Mouse (Mus musculus) kidney, adult 2 months (tissue): ENCODE measurements at regions not wholly inside any gene's neighbourhood (a gene's known extent, or its start where the extent isn't known, plus 50 kb on each side); places are given as distances from the start of the nearest gene placed in this dataset.

Experiments used
- DNase-seq: peaks from one replicate; pipeline ENCODE4 v3.0.0; 2021
- H3K27ac ChIP-seq: fragments of 200-500 bp; 2 replicates; pipeline ENCODE4 v1.5.1; 2012; ENCODE audit warnings: low read depth, low read length, control low read depth, inconsistent platforms; ENCODE audit not compliant: insufficient read depth
- H3K27me3 ChIP-seq: fragments of 200-500 bp; replicated peaks from 2 replicates; pipeline ENCODE4 v1.6.1; 2012; ENCODE audit warnings: mild to moderate bottlenecking, moderate library complexity, low read length, inconsistent platforms; ENCODE audit not compliant: control insufficient read depth, insufficient read depth
- H3K36me3 ChIP-seq: fragments of 200-500 bp; 2 replicates; pipeline ENCODE4 v1.6.1; 2012; ENCODE audit warnings: mild to moderate bottlenecking, moderate library complexity, low read length, inconsistent platforms; ENCODE audit not compliant: control insufficient read depth, insufficient read depth
- H3K4me1 ChIP-seq: fragments of 200-500 bp; 2 replicates; pipeline ENCODE4 v1.6.1; 2011; ENCODE audit warnings: low read length; ENCODE audit not compliant: control insufficient read depth, insufficient read depth
- H3K4me3 ChIP-seq: fragments of 200-500 bp; 2 replicates; pipeline ENCODE4 v1.5.1; 2011; ENCODE audit warnings: mild to moderate bottlenecking, low read depth, low read length, control low read depth; ENCODE audit not compliant: insufficient read depth
- CTCF ChIP-seq: fragments of 200-500 bp; conservative IDR thresholded peaks from 2 replicates; pipeline ENCODE4 v1.5.1; 2011; ENCODE audit warnings: low read depth, mild to moderate bottlenecking, control low read depth, low read length, moderate library complexity, mixed read lengths; ENCODE audit not compliant: insufficient read depth, insufficient read length
- POLR2A ChIP-seq: fragments of 200-500 bp; IDR thresholded peaks from one replicate; pipeline ENCODE4 v1.6.1; 2011; ENCODE audit warnings: low read depth, low read length, control low read depth
- WGBS: fragments of 180-500 bp; shearing (Covaris S2); methylation state at CpG from one replicate; pipeline ENCODE4 v1.1.7; 2018; 5-methylcytosine and 5-hydroxymethylcytosine counted together

DNA sequence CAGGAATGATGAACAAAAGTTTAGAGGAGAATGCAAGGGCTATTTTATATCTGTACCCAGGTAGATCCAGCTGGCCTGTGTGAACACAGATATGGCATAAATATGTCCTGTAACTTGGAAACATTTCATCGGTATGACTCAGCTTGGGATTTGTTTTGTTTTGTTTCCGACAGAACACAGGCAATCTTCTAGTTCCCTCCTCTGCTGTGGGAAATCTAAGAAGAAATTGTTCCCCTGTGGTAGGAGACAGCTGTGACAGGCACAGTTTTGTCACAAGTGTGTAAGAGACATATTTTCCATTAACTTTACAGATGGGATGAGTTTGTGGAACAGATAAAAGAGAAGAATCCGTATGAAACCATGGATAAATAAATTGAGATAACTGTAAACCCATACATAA, 687.0 kb downstream of the Tpm3-rs7 start:
- DNase-seq, result no peak
- H3K4me1 ChIP-seq, result no peaks in the 10 kb centered on the region
- H3K4me3 ChIP-seq, result no peak overlapping the region
- no peaks in the 10 kb centered on the region for H3K27me3 ChIP-seq
- TF ChIP-seq POLR2A, result no peak
- TF ChIP-seq CTCF, result no peak
- H3K27ac ChIP-seq, result no peak overlapping the region
- no peaks in the 10 kb centered on the region for H3K36me3 ChIP-seq
- 65% methylated on average over 3 of the region's 3 CpGs for WGBS

DNA sequence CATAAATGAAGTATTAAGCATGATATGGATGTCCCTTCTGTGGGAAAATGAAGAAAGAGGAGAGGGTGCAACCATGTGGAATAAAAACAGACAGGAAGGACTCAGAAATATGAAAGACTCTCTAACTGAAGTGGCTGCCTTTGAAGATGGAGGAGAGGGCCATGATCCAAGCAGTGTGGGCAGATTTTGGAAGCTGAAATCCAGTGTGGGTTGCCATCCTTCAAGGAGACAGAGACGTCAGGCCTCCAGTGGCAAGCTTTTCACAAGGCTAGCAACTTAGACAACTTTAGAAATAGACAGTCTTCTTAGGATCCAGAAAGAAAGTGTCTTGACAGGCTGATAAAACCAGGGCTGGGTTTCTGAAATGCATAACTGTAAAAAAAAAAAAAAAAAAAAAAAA, 688.0 kb downstream of the Tpm3-rs7 start:
- TF ChIP-seq POLR2A (no peak), CTCF (no peak)
- H3K27ac ChIP-seq, result no peak overlapping the region
- WGBS, result 69% methylated on average over 1 of the region's 1 CpGs
- no peaks in the 10 kb centered on the region for H3K36me3 ChIP-seq
- no peaks in the 10 kb centered on the region for H3K4me1 ChIP-seq
- no peaks in the 10 kb centered on the region for H3K27me3 ChIP-seq
- no peak for DNase-seq
- no peak overlapping the region for H3K4me3 ChIP-seq

DNA sequence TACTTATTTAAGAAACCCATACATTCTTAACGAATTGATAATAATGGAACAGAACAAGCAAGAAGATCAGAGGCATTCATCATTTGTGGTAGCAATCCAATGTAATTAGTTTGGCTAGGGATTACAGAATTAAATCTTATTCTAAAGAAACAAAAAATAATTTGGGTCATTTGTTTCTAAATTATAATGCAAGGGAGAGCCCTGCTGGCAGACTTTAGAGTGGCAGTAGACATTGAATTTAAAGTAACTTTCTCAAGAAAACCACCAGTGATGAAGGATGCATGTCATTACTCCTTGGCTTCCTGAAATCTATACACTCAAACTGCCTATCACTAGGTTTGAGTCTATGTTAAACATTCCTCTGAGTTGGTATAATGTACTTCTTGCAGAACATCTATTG, 722.7 kb downstream of the Tpm3-rs7 start:
- Histone ChIP-seq H3K27ac (no peak overlapping the region), H3K4me3 (no peak overlapping the region), H3K27me3 (no peaks in the 10 kb centered on the region), H3K36me3 (no peaks in the 10 kb centered on the region), H3K4me1 (no peaks in the 10 kb centered on the region)
- TF ChIP-seq CTCF (no peak), POLR2A (no peak)
- 78% methylated on average over 1 of the region's 1 CpGs for WGBS
- no peak for DNase-seq

DNA sequence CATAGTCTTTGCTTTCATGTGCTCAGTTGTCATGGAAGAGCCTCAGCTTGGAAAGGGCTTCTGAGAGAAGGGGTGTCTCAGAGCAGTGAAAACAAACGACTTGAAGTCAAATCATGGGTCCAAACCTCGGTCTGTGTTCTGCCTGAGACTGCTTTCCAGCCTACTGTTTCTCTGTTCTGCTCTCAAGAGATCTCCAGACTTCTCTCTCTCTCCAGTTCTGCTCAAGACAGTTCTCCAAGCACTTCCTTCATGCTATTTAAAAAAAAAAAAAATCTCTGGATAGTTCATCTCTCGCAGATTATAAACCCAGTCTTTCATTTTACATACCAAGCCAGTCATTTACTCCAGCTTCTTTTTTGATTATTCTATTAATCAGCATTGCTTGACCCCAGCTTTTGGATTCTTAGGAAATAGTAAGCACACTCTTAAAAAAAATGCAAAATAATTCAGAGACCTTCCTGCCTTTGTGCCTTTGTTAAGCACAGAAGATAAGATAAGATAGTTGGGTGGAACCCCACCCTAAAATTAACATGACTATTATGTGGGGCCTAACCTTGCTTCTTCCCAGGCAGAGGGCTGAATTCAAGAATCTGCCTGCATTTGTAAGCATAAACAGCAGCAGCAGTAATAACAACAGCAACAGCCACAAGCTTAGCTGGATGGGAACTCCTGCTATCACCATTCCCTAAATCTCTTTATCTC, 724.4 kb downstream of the Tpm3-rs7 start:
- H3K27me3 ChIP-seq, result no peaks in the 10 kb centered on the region
- no peak for DNase-seq
- WGBS, result 44% methylated on average over 3 of the region's 3 CpGs
- no peak for TF ChIP-seq CTCF
- TF ChIP-seq POLR2A, result no peak
- H3K36me3 ChIP-seq, result no peaks in the 10 kb centered on the region
- H3K4me1 ChIP-seq, result no peaks in the 10 kb centered on the region
- H3K4me3 ChIP-seq, result no peak overlapping the region
- no peak overlapping the region for H3K27ac ChIP-seq

DNA sequence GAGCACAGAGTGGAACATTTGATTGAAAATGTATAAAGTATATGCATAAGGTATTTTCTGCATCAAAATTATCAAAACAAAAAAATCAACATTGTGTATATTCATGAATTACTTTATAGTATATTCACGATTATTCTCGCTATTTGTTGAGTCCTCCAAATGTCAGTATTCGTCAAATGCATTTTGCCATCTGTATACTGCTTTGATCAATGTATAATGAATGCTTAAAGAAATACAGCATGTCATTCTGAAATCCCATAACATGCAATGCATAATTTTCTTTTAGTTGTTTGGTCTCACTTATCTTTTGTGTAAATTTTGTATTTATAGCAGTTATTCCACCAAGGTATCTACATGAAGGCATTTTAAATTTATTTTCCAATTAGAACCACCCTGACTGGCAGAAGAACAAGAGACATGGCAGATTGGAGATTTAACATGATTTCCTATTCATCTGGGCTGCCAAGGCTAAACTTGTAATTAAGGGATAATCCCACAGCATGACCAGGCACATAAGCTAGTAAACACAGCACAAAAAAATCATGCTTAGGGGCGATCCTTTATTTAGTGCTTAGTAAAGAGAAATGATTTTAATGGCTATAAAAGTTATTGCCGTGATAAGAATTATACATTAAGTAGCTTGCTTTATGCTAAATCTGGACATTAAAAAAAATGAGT, 739.3 kb downstream of the Tpm3-rs7 start:
- H3K27ac ChIP-seq, result no peak overlapping the region
- TF ChIP-seq POLR2A (no peak), CTCF (no peak)
- 91% methylated on average over 5 of the region's 5 CpGs for WGBS

DNA sequence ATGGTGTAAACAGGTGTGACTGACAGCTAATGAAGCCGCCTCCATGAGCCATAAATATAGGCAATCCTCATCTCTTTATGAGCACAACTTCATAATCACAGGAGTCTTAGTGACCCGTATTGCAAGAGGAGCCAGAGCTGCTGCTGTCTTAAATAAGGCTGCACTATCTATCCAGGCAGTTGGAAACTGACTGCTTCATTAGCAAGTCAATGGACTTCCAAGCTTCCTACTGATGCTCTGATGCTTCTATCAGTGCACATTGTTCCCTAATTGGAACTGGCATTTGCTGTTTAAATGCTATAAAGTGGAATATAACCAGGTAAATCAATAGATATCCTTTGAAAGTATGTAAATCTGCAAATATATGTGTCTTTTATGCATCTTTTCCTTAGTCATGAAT, 746.9 kb downstream of the Tpm3-rs7 start:
- no peak for TF ChIP-seq POLR2A
- no peak for TF ChIP-seq CTCF
- H3K4me3 ChIP-seq, result no peak overlapping the region
- no peak for DNase-seq
- H3K27me3 ChIP-seq, result no peaks in the 10 kb centered on the region
- H3K36me3 ChIP-seq, result no peaks in the 10 kb centered on the region
- no peak overlapping the region for H3K27ac ChIP-seq
- no peaks in the 10 kb centered on the region for H3K4me1 ChIP-seq
- 64% methylated on average over 2 of the region's 2 CpGs for WGBS

More for the DNA sequence above, 739.3 kb downstream of the Tpm3-rs7 start:
- no peaks in the 10 kb centered on the region for H3K27me3 ChIP-seq
- H3K4me3 ChIP-seq, result no peak overlapping the region
- DNase-seq, result no peak
- H3K4me1 ChIP-seq, result no peaks in the 10 kb centered on the region
- no peaks in the 10 kb centered on the region for H3K36me3 ChIP-seq

DNA sequence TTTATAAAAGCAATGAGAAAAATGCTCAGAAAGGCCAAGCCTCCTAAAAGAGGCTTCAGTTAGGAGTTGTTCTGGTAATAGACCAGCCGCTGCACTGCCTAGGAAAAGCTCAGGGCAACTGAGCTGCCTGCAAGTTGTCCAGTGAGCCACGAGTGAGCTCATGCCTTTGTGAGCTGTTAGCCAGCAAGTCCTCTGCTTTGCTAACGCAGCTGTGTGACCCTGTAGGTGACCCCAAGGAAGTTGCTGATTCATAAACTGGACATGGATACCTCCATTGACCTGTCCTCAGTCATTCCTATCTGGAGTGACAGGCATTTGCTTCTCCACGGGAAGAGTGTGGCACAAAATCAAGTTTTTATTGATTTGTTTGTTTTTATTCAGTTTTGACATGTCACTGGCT, 748.2 kb downstream of the Tpm3-rs7 start:
- WGBS, result 24% methylated on average over 4 of the region's 4 CpGs
- Histone ChIP-seq H3K27me3 (no peaks in the 10 kb centered on the region), H3K27ac (no peak overlapping the region), H3K4me1 (no peaks in the 10 kb centered on the region), H3K4me3 (no peak overlapping the region), H3K36me3 (no peaks in the 10 kb centered on the region)
- no peak for TF ChIP-seq CTCF
- no peak for TF ChIP-seq POLR2A
- DNase-seq, result no peak

DNA sequence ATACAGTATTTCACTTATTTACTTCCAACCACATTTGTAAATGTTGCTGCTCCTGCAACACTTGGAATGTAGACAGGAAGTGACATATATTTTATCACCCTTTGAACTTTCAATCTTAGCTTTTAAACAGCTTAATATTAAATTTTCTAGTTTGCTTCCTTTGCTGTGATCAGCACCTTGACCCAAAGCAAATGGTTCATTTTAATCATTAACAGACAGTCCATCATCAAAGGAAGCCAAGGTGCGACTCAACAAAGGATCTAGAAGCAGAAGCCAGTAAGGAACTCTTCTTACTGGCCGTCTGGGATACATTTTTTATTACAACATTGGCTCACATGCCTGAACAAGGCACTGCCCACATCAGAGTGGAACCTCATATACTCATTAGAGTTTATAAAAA, 758.8 kb downstream of the Tpm3-rs7 start:
- no peak overlapping the region for H3K4me3 ChIP-seq
- peak; percentile 70 for DNase-seq
- 0 out of 2 replicates have a peak, but pooled peaks cover 2% of the 10 kb centered on the region for H3K4me1 ChIP-seq
- TF ChIP-seq CTCF (no peak), POLR2A (no peak)
- 23% methylated on average over 2 of the region's 2 CpGs for WGBS
- H3K36me3 ChIP-seq, result no peaks in the 10 kb centered on the region
- H3K27ac ChIP-seq, result no peak overlapping the region
- no peaks in the 10 kb centered on the region for H3K27me3 ChIP-seq
